Comparison of ENCODE assay signal across 27 mouse cellular contexts in the genomic region with DNA sequence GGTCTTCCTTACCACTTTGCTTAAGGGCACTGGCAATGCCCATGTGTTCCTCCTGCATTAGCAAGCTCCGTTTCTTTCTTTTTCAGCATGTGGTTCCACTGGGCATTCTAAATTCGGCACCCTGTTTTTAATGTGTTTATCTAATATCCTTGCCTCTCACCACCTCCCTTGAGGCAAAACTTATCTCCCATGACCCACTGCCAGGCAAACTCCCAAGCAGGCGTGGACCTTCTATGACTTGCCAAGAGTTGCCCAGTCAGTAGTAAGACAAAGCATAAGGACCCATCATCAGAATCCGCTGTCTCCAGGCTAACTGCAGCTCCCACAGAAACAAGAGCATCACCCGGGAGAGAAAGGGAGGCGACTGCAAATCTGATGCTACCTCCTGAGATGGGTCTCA.
A peak's percentile ranks its signal among the peaks of the same experiment; 100 is the strongest.
DNase-seq lines count a peak whose midpoint lies in the region; ATAC-seq and TF ChIP-seq lines count a peak whose summit lies in the region.
"Had no signal": no experiment of that assay in that cellular context is flagged by ENCODE, and none has a peak within 500 bp of the region (broad histone marks: within the 10 kb centered on the region; RNA-seq: fewer than 3 reads in every experiment).

No protein-coding gene starts in this region.

- no peaks in the 10 kb centered on the region for H3K9me3 ChIP-seq in stomach, embryonic 15.5 days
- H3K9me3 ChIP-seq in stomach, postnatal 0 days (ENCODE audit: control insufficient read depth, low read length): no peaks in the 10 kb centered on the region
- no peaks in the 10 kb centered on the region for H3K9me3 ChIP-seq in liver, embryonic 12.5 days (replicated peaks)
- no peaks in the 10 kb centered on the region for H3K9me3 ChIP-seq in liver, postnatal 0 days (ENCODE audit: low read length)
- no peaks in the 10 kb centered on the region for H3K9me3 ChIP-seq in heart, embryonic 12.5 days (replicated peaks)
- H3K9me3 ChIP-seq: embryonic facial prominence, embryonic 15.5 days; forebrain, embryonic 10.5 days; forebrain, embryonic 15.5 days; heart, embryonic 15.5 days; limb, embryonic 13.5 days; midbrain, embryonic 12.5 days; neural tube, embryonic 13.5 days had no signal

- H3K36me3 ChIP-seq in stomach, embryonic 15.5 days: no peaks in the 10 kb centered on the region
- H3K36me3 ChIP-seq in stomach, postnatal 0 days (ENCODE audit: control insufficient read depth, insufficient read depth, low read length): no peaks in the 10 kb centered on the region
- peaks cover 7% of the 10 kb centered on the region; the same call in 1 of the 2 replicates for H3K36me3 ChIP-seq in liver, embryonic 12.5 days
- H3K36me3 ChIP-seq in liver, postnatal 0 days (replicated peaks; ENCODE audit: insufficient read depth, low read length): no peaks in the 10 kb centered on the region
- no peaks in the 10 kb centered on the region for H3K36me3 ChIP-seq in thymus, adult 2 months (ENCODE audit: control insufficient read depth, insufficient read depth, low read length)
- no peaks in the 10 kb centered on the region for H3K36me3 ChIP-seq in heart, embryonic 12.5 days
- H3K36me3 ChIP-seq: embryonic facial prominence, embryonic 15.5 days; forebrain, embryonic 10.5 days; forebrain, embryonic 15.5 days; heart, embryonic 15.5 days; limb, embryonic 13.5 days; midbrain, embryonic 12.5 days; neural tube, embryonic 13.5 days had no signal

- intact Hi-C loops in gastrocnemius, postnatal 14 days (cut with DNase I; ENCODE audit: low total_unique reads): no loop called here

- no peak for TF ChIP-seq EP300 in stomach, postnatal 0 days (optimal IDR thresholded peaks at IDR 0.05)
- TF ChIP-seq EP300 in liver, postnatal 0 days (IDR thresholded peaks at IDR 0.05; ENCODE audit: low read depth): peak; percentile 38

- ATAC-seq in stomach, embryonic 15.5 days (ENCODE audit: insufficient read depth, low FRiP score, low read depth): no peak
- no peak for ATAC-seq in stomach, postnatal 0 days (ENCODE audit: low FRiP score, low TSS enrichment)
- peak; percentile 88 for ATAC-seq in liver, embryonic 12.5 days
- ATAC-seq in liver, postnatal 0 days: peak; percentile 56
- no peak for ATAC-seq in heart, embryonic 12.5 days (ENCODE audit: insufficient number of reproducible peaks, low FRiP score)
- ATAC-seq: forebrain, embryonic 15.5 days; hindbrain, embryonic 16.5 days; Patski had no signal

- no peak overlapping the region for H3K9ac ChIP-seq in stomach, embryonic 15.5 days
- no peak overlapping the region for H3K9ac ChIP-seq in stomach, postnatal 0 days (ENCODE audit: low read length)
- peak overlapping the region; percentile 14; the same call in 1 of the 2 replicates for H3K9ac ChIP-seq in liver, embryonic 12.5 days
- H3K9ac ChIP-seq in liver, postnatal 0 days (replicated peaks): no peak overlapping the region
- H3K9ac ChIP-seq in heart, embryonic 12.5 days: no peak overlapping the region
- H3K9ac ChIP-seq: embryonic facial prominence, embryonic 15.5 days; forebrain, embryonic 15.5 days; heart, embryonic 15.5 days; limb, embryonic 13.5 days; lung, embryonic 14.5 days; midbrain, embryonic 12.5 days; neural tube, embryonic 13.5 days had no signal

- H3K4me3 ChIP-seq in stomach, embryonic 15.5 days (replicated peaks): no peak overlapping the region
- no peak overlapping the region for H3K4me3 ChIP-seq in stomach, postnatal 0 days (ENCODE audit: low read depth, low read length)
- no peak overlapping the region for H3K4me3 ChIP-seq in liver, embryonic 12.5 days
- no peak overlapping the region for H3K4me3 ChIP-seq in liver, postnatal 0 days (ENCODE audit: low read depth, low read length)
- H3K4me3 ChIP-seq in thymus, adult 2 months (ENCODE audit: control insufficient read depth, insufficient read depth, low read length): no peak overlapping the region
- H3K4me3 ChIP-seq in heart, embryonic 12.5 days: no peak overlapping the region
- H3K4me3 ChIP-seq: embryonic facial prominence, embryonic 15.5 days; forebrain, embryonic 10.5 days; forebrain, embryonic 15.5 days; gastrocnemius, adult 2 months; heart, embryonic 15.5 days; limb, embryonic 13.5 days; midbrain, embryonic 12.5 days; neural tube, embryonic 13.5 days had no signal

- H3K4me2 ChIP-seq in stomach, embryonic 15.5 days: no peak overlapping the region
- no peak overlapping the region for H3K4me2 ChIP-seq in stomach, postnatal 0 days (replicated peaks; ENCODE audit: low read depth)
- H3K4me2 ChIP-seq in liver, embryonic 12.5 days: peak overlapping the region; percentile 40
- no peak overlapping the region for H3K4me2 ChIP-seq in liver, postnatal 0 days (ENCODE audit: low read depth, low read length)
- no peak overlapping the region for H3K4me2 ChIP-seq in heart, embryonic 12.5 days
- H3K4me2 ChIP-seq: embryonic facial prominence, embryonic 15.5 days; forebrain, embryonic 15.5 days; heart, embryonic 15.5 days; limb, embryonic 13.5 days; lung, embryonic 14.5 days; midbrain, embryonic 12.5 days; neural tube, embryonic 13.5 days had no signal

- WGBS in stomach, embryonic 15.5 days: 81% methylated on average over 6 of the region's 6 CpGs
- 83% methylated on average over 6 of the region's 6 CpGs for WGBS in stomach, postnatal 0 days
- 63% methylated on average over 6 of the region's 6 CpGs for WGBS in liver, embryonic 12.5 days (ENCODE audit: insufficient replicate concordance)
- WGBS in liver, postnatal 0 days (ENCODE audit: insufficient replicate concordance): 64% methylated on average over 6 of the region's 6 CpGs
- WGBS in thymus, adult 2 months: 91% methylated on average over 6 of the region's 6 CpGs
- 67% methylated on average over 6 of the region's 6 CpGs for WGBS in heart, embryonic 12.5 days

- no peaks in the 10 kb centered on the region for H3K4me1 ChIP-seq in stomach, embryonic 15.5 days
- no peaks in the 10 kb centered on the region for H3K4me1 ChIP-seq in stomach, postnatal 0 days (replicated peaks; ENCODE audit: control insufficient read depth, insufficient read depth)
- peaks cover 25% of the 10 kb centered on the region for H3K4me1 ChIP-seq in liver, embryonic 12.5 days
- no peaks in the 10 kb centered on the region for H3K4me1 ChIP-seq in liver, postnatal 0 days (ENCODE audit: insufficient read depth)
- H3K4me1 ChIP-seq in thymus, adult 2 months (replicated peaks; ENCODE audit: control insufficient read depth, insufficient read depth, low read length): no peaks in the 10 kb centered on the region
- H3K4me1 ChIP-seq in heart, embryonic 12.5 days (replicated peaks): no peaks in the 10 kb centered on the region
- H3K4me1 ChIP-seq: embryonic facial prominence, embryonic 15.5 days; forebrain, embryonic 15.5 days; heart, embryonic 15.5 days; limb, embryonic 13.5 days; midbrain, embryonic 12.5 days had no signal

- no peaks in the 10 kb centered on the region for H3K27me3 ChIP-seq in stomach, embryonic 15.5 days (replicated peaks)
- H3K27me3 ChIP-seq in stomach, postnatal 0 days (ENCODE audit: control insufficient read depth, insufficient read depth, low read length): no peaks in the 10 kb centered on the region
- H3K27me3 ChIP-seq in liver, embryonic 12.5 days (replicated peaks): no peaks in the 10 kb centered on the region; the same call in 1 of the 2 replicates
- no peaks in the 10 kb centered on the region for H3K27me3 ChIP-seq in liver, postnatal 0 days (ENCODE audit: insufficient read depth, low read length)
- H3K27me3 ChIP-seq in thymus, adult 2 months (ENCODE audit: control insufficient read depth, insufficient read depth, low read length): no peaks in the 10 kb centered on the region
- H3K27me3 ChIP-seq in heart, embryonic 12.5 days (replicated peaks): peaks cover 3% of the 10 kb centered on the region; the same call in 1 of the 2 replicates
- H3K27me3 ChIP-seq: embryonic facial prominence, embryonic 15.5 days; forebrain, embryonic 15.5 days; limb, embryonic 13.5 days; midbrain, embryonic 12.5 days; neural tube, embryonic 13.5 days; Patski had no signal

- TF ChIP-seq CTCF in stomach, postnatal 0 days (IDR thresholded peaks at IDR 0.05; ENCODE audit: low read depth): no peak
- no peak for TF ChIP-seq CTCF in liver, postnatal 0 days (IDR thresholded peaks at IDR 0.05; ENCODE audit: low read depth)
- TF ChIP-seq CTCF in thymus, adult 2 months (IDR thresholded peaks at IDR 0.05; ENCODE audit: borderline replicate concordance, control insufficient read depth, extremely low read depth, insufficient read depth, low read length, poor library complexity): no peak

- peak overlapping the region; percentile 11; the same call in 1 of the 2 replicates for H3K27ac ChIP-seq in stomach, embryonic 15.5 days
- H3K27ac ChIP-seq in stomach, postnatal 0 days (replicated peaks): no peak overlapping the region
- peak overlapping the region; percentile 71 for H3K27ac ChIP-seq in liver, embryonic 12.5 days
- no peak overlapping the region for H3K27ac ChIP-seq in liver, postnatal 0 days (ENCODE audit: low read depth)
- H3K27ac ChIP-seq in thymus, adult 2 months (ENCODE audit: control insufficient read depth, insufficient read depth, low read length): no peak overlapping the region
- no peak overlapping the region for H3K27ac ChIP-seq in heart, embryonic 12.5 days (ENCODE audit: poor library complexity, severe bottlenecking)
- H3K27ac ChIP-seq: embryonic facial prominence, embryonic 15.5 days; forebrain, embryonic 10.5 days; forebrain, embryonic 15.5 days; gastrocnemius, adult 2 months; heart, embryonic 15.5 days; limb, embryonic 13.5 days; midbrain, embryonic 12.5 days; neural tube, embryonic 13.5 days had no signal

- TF ChIP-seq POLR2A in thymus, adult 2 months (IDR thresholded peaks at IDR 0.05; ENCODE audit: control insufficient read depth, extremely low read depth, insufficient read depth, low read length, poor library complexity): no peak

- DNase-seq in stomach, postnatal 0 days (ENCODE audit: low spot score): no peak
- no peak for DNase-seq in liver, postnatal 0 days
- DNase-seq in thymus, adult 2 months: no peak
- no peak for DNase-seq in gastrocnemius, postnatal 14 days
- DNase-seq: adrenal gland, postnatal 10 days; cerebellum, adult 11-12 months; cerebellum, postnatal 10 days; gastrocnemius, adult 2 months; kidney, adult 2 months; kidney, postnatal 36 days; lung, embryonic 14.5 days; lung, postnatal 14 days; right cerebral cortex, postnatal 4 days; thymus, adult 18-20 months; thymus, postnatal 36 days had no signal

Comparison
In these comparisons a context has a peak if more than half of its experiments do, and no peak if none do; other contexts are left out.
1. H3K27ac ChIP-seq: peak in stomach, embryonic 15.5 days (single experiment) and liver, embryonic 12.5 days (single experiment); none in stomach, postnatal 0 days (single experiment), liver, postnatal 0 days (single experiment), thymus, adult 2 months (single experiment) and heart, embryonic 12.5 days (single experiment).
2. ATAC-seq: peak in liver, embryonic 12.5 days (single experiment) and liver, postnatal 0 days (single experiment); none in stomach, embryonic 15.5 days (single experiment), stomach, postnatal 0 days (single experiment) and heart, embryonic 12.5 days (single experiment).